Mouse (Mus musculus) left cerebral cortex, adult 2 months (tissue): Measurements from ENCODE around the gene Golph3l. TPM values are rescaled to one million over a fixed set of nuclear protein-coding genes. Genes with fewer than 3 reads are reported as not detected.
"Not testable (repeated sequence)": the region's sequence is repeated elsewhere in the genome, so short reads cannot be mapped to it uniquely, and the experiment has no call there.

Source experiments
- DNase-seq, 2 experiments: peaks; one replicate each; pipeline ENCODE4 v3.0.0; 2021 to 2022; ENCODE audit warnings: low spot score in 2 of 2, mixed read lengths in 1 of 2; ENCODE audit errors: extremely low spot score in 1 of 2
- H3K27ac ChIP-seq: fragments of 200-600 bp; 2 replicates; pipeline ENCODE4 v1.8.1; 2022
- H3K4me3 ChIP-seq: fragments of 200-600 bp; 2 replicates; pipeline ENCODE4 v1.8.1; 2022
- CTCF ChIP-seq: fragments of 200-600 bp; IDR thresholded peaks from 2 replicates; pipeline ENCODE4 v1.8.1; 2022; ENCODE audit warnings: antibody characterized with exemption, mild to moderate bottlenecking, moderate library complexity
- intact Hi-C: fragments of 180-260 bp; cut with DNase I; formaldehyde crosslinking; loops from one replicate; pipeline ENCODE4 v1.15.1; 2025
- long read RNA-seq, 2 experiments: library from polyadenylated mRNA; stranded (forward); transcript quantifications; one replicate each; pipeline ENCODE4 v2.0.0; 2021; ENCODE audit warnings: borderline mapping rate in 2 of 2
- total RNA-seq, 2 experiments: library from RNA; stranded (reverse); gene quantifications; 2 replicates each; pipeline ENCODE4 v1.2.3; 2021

Golph3l gene
- total RNA-seq, result 10 to 100 TPM; 17.2 to 19.9 TPM
- long read RNA-seq, experiment 1, transcript Golph3l-207 (5 exons, 2,836 nt), result major isoform, 17 of 18 reads
- long read RNA-seq, experiment 1, partial matches to known transcripts, result 1 of 18 reads
- long read RNA-seq, experiment 1, other reads (novel, unspliced or antisense), result 0 of 18 reads
- long read RNA-seq, experiment 2, transcript Golph3l-207 (5 exons, 2,836 nt), result major isoform, 6 of 6 reads
- long read RNA-seq, experiment 2, partial matches to known transcripts, result 0 of 6 reads
- long read RNA-seq, experiment 2, other reads (novel, unspliced or antisense), result 0 of 6 reads

DNA sequence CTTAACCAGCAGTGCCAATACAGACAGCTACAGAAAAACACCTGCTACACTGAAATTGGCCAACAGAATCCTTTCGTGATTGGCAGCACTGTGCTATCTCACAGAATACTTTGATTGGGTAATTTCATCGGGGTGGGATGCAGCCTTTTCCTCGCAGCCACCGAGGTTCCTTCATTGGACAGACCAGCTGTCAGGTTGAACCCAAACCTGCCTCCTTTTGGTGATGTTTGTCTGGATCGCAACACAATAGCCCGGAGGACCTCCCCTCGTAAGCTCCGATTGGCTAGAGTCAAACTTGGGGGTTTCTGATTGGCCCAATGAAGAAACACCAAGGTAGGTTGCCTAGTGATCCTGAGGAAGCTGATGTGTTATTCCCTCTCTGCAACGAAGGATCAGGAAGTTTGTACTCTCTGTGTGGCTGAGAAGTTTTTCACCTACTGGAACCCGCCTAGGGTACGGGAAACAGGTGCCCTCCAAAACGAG, at the start of gene Golph3l:
Golph3l (plus strand) TSS at position 331 of the 483 bp plus-strand sequence.
- Histone ChIP-seq H3K4me3 (peak within 1 kb of the TSS; percentile 94), H3K27ac (peak within 1 kb of the TSS; percentile 62; the same call in 1 of the 2 replicates)
- TF ChIP-seq CTCF, result no peak; the same call in 1 of the 2 replicates
- peak; percentile 93 to 94 for DNase-seq
- intact Hi-C loops, result loop anchor here (1.0 kb wide), 1 partner anchor 71 kb away; no protein-coding TSS in a partner anchor

DNA sequence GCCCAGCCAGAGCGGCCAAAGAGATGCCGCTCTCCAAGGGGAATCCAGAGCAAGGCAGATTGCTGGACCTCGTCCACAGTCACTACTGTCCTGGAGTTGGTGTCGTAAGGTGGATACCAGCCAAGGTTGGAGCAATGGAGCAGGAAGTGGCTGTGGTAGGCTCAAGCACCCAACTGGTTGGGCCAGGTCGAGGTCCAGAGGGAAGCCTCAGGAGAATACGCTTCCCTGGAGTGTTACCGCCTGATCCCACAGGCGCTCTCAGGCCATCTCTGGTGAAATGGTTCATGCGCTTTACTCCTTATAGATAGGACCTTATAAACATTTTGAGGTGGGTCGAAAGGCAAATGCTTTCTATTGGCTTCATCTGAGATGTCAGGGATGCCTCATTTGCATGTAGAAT, 49.8 kb upstream of the Golph3l start:
- H3K27ac ChIP-seq, result no peak overlapping the region
- intact Hi-C loops, result no loop called here
- no peak overlapping the region for H3K4me3 ChIP-seq
- no peak for DNase-seq
- TF ChIP-seq CTCF, result no peak

DNA sequence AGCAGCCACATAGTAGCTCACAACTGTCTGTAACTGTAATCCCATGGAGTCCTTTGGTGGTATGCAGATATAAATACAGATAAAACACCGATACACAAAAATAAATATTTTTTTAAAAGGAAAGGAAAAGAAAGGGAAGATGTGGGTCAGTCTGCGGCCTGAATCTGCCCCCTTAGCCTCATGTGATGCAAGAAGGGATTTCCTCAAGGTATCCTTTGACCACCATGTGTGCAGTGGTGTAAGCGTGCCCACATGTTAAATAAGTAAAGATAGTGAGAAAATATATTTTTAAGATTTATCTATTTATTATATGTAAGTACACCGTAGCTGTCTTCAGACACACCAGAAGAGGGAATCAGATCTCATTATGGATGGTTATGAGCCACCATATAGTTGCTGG, 48.9 kb upstream of the Golph3l start:
- Histone ChIP-seq H3K27ac (no peak overlapping the region), H3K4me3 (no peak overlapping the region)
- no peak for DNase-seq
- intact Hi-C loops, result loop anchor here (10.0 kb wide), 1 partner anchor 125 kb away; no protein-coding TSS in a partner anchor
- TF ChIP-seq CTCF, result no peak

DNA sequence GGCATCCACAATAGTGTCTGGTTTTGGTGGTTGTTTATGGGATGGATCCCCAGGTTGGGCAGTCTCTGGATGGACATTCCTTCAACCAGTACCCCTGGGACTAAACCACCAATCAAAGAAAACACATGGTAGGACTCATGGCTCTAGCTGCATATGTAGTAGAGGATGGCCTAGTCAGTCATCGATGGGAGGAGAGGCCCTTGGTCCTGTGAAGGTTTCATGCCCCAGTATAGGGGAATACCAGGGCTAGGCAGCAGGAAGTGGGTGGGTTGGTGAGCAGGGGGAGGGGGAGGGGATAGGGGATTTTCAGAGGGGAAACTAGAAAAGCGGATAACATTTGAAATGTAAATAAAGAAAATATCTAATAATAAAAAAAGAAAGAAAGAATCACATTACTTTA, 47.5 kb upstream of the Golph3l start:
- not testable (repeated sequence) for DNase-seq, H3K4me3 ChIP-seq, H3K27ac ChIP-seq
- intact Hi-C loops, result loop anchor here (10.0 kb wide), 1 partner anchor 126 kb away; no protein-coding TSS in a partner anchor

DNA sequence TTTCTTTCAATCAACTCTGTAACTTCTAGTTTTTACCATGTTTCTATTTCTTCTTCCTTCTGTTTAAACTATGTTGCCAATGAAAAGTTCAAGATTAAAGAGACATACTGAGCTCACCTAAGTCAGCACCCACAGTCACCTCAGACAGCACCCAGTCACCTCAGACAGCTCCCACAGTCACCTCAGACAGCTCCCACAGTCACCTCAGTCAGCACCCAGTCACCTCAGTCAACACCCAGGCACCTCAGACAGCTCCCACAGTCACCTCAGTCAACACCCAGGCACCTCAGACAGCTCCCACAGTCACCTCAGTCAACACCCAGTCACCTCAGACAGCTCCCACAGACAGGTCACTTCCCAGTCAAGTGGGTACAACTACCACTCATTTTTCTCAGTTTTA, 46.6 kb upstream of the Golph3l start:
- TF ChIP-seq CTCF, result no peak
- intact Hi-C loops, result loop anchor here (10.0 kb wide), 1 partner anchor 127 kb away; no protein-coding TSS in a partner anchor
- Histone ChIP-seq H3K27ac (no peak overlapping the region), H3K4me3 (no peak overlapping the region)
- no peak for DNase-seq

DNA sequence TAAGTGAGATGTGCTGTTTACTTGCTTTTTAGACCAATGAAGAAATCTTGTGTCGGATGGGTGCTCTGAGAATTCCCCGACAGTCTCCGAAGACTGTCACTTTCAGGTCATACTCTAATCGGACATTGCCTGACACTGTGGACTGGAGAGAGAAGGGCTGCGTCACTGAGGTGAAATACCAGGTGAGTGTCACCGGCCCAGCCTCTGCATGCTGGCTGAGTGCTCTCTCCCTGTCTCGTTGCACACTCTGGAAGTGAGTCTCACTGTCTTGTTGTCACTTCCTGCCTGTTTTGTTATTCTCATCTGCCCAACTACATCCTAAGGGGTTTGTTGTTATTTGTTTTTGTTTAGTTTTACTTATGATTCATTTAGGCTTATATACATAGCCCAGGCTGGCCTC, 45.8 kb upstream of the Golph3l start:
- no peak for TF ChIP-seq CTCF
- DNase-seq, result no peak
- intact Hi-C loops, result loop anchor here (10.0 kb wide), 1 partner anchor 128 kb away; no protein-coding TSS in a partner anchor
- Histone ChIP-seq H3K27ac (no peak overlapping the region), H3K4me3 (no peak overlapping the region)

DNA sequence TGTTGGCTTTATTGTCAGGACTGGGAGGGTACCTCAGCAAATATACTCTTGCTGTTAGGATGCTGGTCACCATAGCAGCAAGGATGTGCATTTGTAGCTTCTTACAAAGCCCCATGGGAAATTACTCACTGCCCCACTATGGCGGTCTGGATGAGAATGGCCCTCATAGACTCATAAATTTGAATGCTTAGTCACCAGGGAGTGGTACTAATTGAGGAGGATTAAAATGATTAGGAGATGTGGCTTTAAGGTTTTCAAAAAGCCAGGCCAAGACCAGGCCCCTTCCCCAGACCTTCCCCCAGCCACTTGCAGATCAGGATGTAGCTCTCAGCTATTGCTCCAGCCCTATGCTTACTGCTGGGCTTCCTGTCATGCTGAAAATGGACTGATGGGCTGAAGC, 38.6 kb upstream of the Golph3l start:
- intact Hi-C loops, result no loop called here

DNA sequence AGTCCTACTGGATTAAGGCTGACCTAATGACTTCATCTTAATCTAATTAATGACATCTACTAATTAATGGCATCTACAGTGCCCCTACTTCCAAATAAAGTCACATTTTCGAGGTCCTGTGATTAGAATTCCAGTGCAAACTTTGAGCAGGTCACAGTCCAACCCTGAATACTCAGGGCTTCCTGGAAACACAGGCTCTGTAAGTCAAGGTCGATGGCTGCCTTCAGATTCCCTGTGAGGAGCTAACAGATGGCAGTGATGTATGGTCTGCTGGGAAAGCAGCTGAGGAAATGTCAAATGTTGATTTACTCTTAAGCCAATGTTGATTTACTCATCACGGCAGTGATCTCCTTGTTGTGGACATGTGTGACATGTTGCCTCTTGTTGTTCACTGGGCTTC, 34.7 kb upstream of the Golph3l start:
- Histone ChIP-seq H3K27ac (no peak overlapping the region), H3K4me3 (no peak overlapping the region)
- no peak for TF ChIP-seq CTCF
- no peak for DNase-seq
- intact Hi-C loops, result no loop called here

More for the DNA sequence above, 38.6 kb upstream of the Golph3l start:
- Histone ChIP-seq H3K4me3 (no peak overlapping the region), H3K27ac (no peak overlapping the region)
- DNase-seq, result no peak
- TF ChIP-seq CTCF, result no peak

DNA sequence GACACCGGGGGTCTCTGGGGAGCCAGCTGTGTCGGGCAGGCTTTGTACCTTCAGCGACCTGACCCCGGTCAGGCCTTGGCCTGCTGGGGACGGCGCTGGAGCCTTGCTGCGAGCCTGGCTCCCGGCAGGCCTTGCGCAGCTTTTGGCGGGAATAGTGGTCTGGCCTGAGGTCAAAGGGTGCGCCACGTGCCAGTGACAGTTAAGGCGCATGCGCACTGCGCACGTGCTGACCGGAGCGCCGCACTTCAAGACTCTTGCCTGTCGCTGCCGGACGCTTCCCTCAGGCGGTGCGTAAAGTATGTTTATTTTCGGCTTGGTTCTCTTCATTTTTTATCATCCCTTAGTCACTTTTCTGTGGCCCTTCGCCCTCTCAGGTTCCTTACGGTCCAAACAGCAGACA, 29.3 kb upstream of the Golph3l start, which contains the start of gene Hormad1:
Hormad1 (plus strand) TSS at position 241 of the 400 bp plus-strand sequence.
- Histone ChIP-seq H3K4me3 (no peak within 1 kb of the TSS), H3K27ac (no peak within 1 kb of the TSS)
- no peak for TF ChIP-seq CTCF
- DNase-seq, result no peak
- intact Hi-C loops, result no loop called here

DNA sequence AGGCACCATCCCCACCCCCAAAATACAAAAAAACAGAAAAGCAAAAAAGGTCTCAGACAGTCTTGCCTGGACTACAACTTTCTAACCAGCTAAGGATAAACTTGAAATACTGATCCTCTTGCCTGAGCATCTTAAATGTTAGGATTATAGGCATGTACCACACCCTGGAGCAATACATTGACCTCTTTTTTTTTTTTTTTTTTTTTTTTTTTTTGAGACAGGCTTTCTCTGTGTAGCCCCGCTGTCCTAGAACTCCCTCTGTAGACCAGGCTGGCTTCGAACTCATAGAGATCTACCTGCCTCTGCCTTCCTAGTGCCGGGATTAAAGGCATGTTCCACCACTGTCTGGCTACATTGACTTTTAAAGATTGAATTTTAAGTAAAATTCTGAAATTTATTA, 28.0 kb upstream of the Golph3l start:
- TF ChIP-seq CTCF, result no peak
- DNase-seq, result no peak
- H3K27ac ChIP-seq, result no peak overlapping the region
- intact Hi-C loops, result no loop called here
- no peak overlapping the region for H3K4me3 ChIP-seq

DNA sequence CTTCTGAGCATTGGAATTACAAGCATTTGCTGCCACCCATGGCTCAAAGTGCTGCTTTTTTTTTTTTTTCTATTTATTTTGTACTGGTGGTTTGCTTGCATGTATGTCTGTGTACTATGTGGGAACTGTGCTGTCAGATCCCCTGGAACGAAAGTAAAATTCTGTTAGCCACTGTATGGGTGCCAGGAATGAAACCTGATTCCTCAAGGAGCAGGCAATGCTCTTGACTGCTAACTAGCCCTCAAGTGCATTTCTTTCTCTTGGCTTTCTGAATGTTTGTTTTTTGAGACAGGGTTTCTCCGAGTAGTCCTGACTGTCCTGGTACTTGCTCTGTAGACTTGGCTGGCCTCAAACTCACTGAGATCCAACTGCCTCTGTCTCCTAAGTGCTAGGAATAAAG, 26.9 kb upstream of the Golph3l start:
- Histone ChIP-seq H3K27ac (no peak overlapping the region), H3K4me3 (no peak overlapping the region)
- intact Hi-C loops, result no loop called here
- no peak for TF ChIP-seq CTCF
- DNase-seq, result no peak

DNA sequence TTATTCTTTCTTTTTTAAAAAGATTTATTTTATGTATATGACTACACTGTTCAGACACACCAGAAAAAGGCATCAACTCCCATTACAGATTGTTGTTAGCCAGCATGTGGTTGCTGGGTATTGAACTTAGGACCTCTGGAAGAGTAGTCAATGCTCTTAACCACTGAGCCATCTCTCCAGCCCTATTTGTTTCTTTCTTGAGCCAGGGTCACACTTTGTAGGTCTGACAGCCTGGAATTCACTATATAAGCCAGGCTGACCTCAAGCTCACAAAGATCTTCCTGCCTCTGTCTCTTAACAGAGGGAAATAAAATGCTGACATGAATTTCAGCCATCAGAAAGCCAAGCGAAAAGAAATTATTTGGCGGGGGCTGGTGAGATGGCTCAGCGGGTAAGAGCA, 19.1 kb upstream of the Golph3l start:
- no peak for TF ChIP-seq CTCF

More for the DNA sequence above, 19.1 kb upstream of the Golph3l start:
- intact Hi-C loops, result no loop called here
- no peak overlapping the region for H3K4me3 ChIP-seq
- DNase-seq, result no peak
- no peak overlapping the region for H3K27ac ChIP-seq
